ENCODE assay signal across 20 mouse cellular contexts in the genomic region with DNA sequence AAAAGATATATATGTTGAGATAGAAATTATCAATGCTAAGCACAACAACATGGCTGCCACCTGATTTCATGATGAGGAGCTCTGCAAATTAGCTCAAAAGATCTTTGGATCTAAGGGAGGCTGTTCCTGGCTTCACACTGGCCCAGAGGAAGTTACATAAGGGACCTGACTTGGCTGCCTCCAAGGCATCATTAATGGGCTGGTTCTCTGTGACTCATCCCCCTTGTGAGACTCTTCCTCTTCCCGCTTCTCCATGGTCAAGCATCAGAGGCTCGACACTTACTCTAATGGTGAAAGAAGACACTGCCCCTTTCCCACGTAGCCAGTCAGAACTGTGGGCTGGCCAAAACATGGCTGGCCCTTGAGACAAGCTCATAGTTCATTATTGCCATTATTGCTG. TPM values are rescaled to one million over a fixed set of nuclear protein-coding genes. Genes with fewer than 3 reads are reported as not detected.
"Had no signal": no experiment of that assay in that cellular context is flagged by ENCODE, and none has a peak within 500 bp of the region (broad histone marks: within the 10 kb centered on the region; RNA-seq: fewer than 3 reads in every experiment).

No protein-coding gene starts in this region.

- H3K36me3 ChIP-seq: limb, embryonic 12.5 days had no signal

- ATAC-seq: midbrain, embryonic 13.5 days had no signal

- DNase-seq: kidney, postnatal 10 days; kidney, postnatal 4 days; liver; right cerebral cortex, adult 18-20 months; right cerebral cortex, postnatal 25 days; thymus, adult 18-20 months; thymus, postnatal 14 days had no signal

- H3K27ac ChIP-seq: limb, embryonic 12.5 days; liver, embryonic 14.5 days; midbrain, embryonic 13.5 days had no signal

- H3K27me3 ChIP-seq: limb, embryonic 12.5 days; midbrain, embryonic 13.5 days had no signal

- H3K4me3 ChIP-seq: limb, embryonic 12.5 days; midbrain, embryonic 13.5 days had no signal

- H3K9me3 ChIP-seq: midbrain, embryonic 13.5 days had no signal

- H3K9ac ChIP-seq: limb, embryonic 12.5 days; liver, embryonic 14.5 days; midbrain, embryonic 13.5 days had no signal

- H3K4me1 ChIP-seq: midbrain, embryonic 13.5 days had no signal

- H3K4me2 ChIP-seq: limb, embryonic 12.5 days; midbrain, embryonic 13.5 days had no signal

RNA-seq across cellular contexts. Expression of a gene that starts 20.1 kb away (rescaled TPM):
- total RNA-seq: layer of hippocampus, adult 8-10 months; layer of hippocampus, postnatal 25 days; left cerebral cortex, adult 8-10 months; left cerebral cortex, postnatal 36 days; megakaryocyte-erythroid progenitor cell, adult 5-6 weeks; midbrain, postnatal 0 days had no signal
- polyA plus RNA-seq: kidney, embryonic 14.5 days; limb, embryonic 12.5 days; liver, embryonic 14.5 days; lung, embryonic 16.5 days; midbrain, embryonic 13.5 days; midbrain, postnatal 0 days; neural tube, embryonic 14.5 days; stomach, embryonic 14.5 days had no signal
